Mouse (Mus musculus) T-helper 17 cell (primary cell): ENCODE results near the gene Cnfn.

ENCODE experiments used
- in situ Hi-C, 2 experiments: fragments of 300-600 bp; cut with MboI, MseI; formaldehyde crosslinking; loops; 1 replicate in 1 of 2; 2 replicates in 1 of 2; pipeline ENCODE4 v1.15.1; 2025; ENCODE audit warnings: high pct_unique_total_duplicates in 2 of 2

Cnfn gene

DNA sequence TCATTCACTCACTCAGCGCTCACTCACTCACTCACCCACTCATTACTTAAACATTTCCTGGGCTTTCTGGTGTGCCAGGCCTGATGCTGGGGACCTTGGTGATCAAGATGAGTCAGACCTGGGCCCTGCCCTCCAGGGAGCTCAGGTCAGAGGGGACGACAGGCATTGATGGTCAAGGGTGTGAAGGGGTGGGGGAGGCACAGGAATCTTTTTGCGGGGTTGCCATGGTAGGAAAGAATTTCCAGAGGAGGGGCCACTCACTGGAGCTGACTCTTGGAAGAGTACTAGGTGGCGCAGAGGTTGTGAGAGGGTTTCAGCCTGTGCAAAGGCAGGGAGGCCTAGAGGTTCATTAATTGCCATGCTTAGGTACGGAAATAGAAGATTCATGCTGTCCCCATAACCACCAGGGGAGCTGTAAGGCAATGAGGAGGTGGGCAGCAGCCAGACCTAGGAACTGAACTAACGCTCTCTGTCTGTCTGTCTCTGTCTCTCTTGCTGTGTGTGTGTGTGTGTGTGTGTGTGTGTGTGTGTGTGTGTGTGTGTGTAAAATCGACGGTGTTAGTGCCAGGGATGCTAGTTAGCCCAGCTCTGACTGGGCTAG, 7.7 kb upstream of the Cnfn start:
- in situ Hi-C loops = loop anchor here in 1 of 2 experiments (25.0 kb wide), 2 partner anchors 1290 to 1810 kb away; partner anchors contain the start of genes BC024978, Gm21983, Mia and Rab4b

DNA sequence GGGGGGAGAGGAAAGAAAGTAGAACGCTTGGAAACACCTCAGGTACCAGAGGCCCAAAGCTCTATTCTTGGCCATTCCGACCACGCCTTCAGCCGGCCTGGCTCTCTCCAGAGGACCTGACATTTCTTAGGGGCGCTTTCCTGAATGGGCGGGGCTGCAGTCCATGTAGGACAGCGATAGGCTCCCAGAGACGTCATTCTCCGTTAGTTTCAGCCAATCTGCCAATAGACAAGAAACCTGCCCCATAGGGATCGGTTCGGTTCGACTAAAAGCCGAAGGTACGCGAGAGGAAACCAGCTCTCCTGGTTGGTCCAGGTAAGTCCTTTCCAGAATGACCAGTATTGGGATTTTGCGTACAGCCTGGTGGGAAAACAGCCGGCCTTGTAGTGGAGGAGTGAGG, 7.0 kb upstream of the Cnfn start:
- in situ Hi-C loops = loop anchor here in 1 of 2 experiments (25.0 kb wide), 2 partner anchors 1289 to 1811 kb away; partner anchors contain the start of genes BC024978, Gm21983, Mia and Rab4b

GRCm38 (mm10) chr7:25372441-25372840, 2.9 kb upstream of the Cnfn start:
- in situ Hi-C loops = no loop called here

- in situ Hi-C loops = no loop called here
These were observed 1.2 kb downstream of the Cnfn start for GRCm38 (mm10) chr7:25368333-25368732.

GRCm38 (mm10) chr7:25367632-25368293, 1.8 kb downstream of the Cnfn start:
- in situ Hi-C loops = no loop called here

DNA sequence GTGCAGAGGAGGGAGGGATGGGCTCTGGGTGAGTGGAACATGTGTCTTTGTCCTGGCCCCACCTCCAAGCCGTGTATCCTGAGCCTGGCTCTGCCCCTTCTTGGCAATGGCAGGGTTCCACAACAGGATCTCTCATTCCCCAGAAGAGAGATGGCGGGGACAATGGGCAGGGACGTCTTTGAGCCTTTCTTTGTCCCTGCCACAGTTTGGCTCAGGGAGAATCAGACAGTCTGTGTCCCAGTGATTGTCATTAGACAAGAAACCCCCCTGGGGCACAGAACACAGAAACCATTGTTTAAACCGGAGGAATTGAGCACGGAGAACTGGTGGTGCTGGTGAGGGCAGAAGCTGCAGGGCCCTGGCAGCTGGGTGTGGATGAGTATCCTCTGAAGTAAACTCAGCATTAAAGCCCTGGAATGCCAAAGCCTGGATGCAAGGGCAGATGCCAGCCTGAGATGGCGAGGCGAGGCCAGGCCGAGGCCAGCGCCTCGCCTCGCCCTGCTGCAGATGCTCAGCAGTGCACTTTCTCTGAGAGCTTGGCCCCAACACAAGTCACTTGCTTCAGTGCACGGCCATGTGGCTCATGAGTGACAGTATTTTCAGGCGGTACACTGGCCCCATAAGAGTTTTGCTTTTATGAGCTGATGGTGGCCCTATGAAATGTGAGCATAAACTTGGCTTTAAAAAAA, 3.4 kb downstream of the Cnfn start:
- in situ Hi-C loops = no loop called here

GRCm38 (mm10) chr7:25363632-25364031, 5.9 kb downstream of the Cnfn start:
- in situ Hi-C loops = no loop called here

GRCm38 (mm10) chr7:25363151-25363550, 6.4 kb downstream of the Cnfn start:
- in situ Hi-C loops = no loop called here

GRCm38 (mm10) chr7:25358721-25359206, 10.8 kb downstream of the Cnfn start:
- in situ Hi-C loops = no loop called here

- in situ Hi-C loops = loop anchor here (10.0 to 25.0 kb wide), 2 partner anchors 584 to 637 kb away; partner anchors contain the start of genes BC049730 (in 1 of the 2) and Cd177 (in 1 of the 2)
These were observed 20.7 kb downstream of the Cnfn start for GRCm38 (mm10) chr7:25348861-25349260.

- in situ Hi-C loops = loop anchor here (10.0 to 25.0 kb wide), 2 partner anchors 576 to 629 kb away; partner anchors contain the start of genes BC049730 (in 1 of the 2) and Cd177 (in 1 of the 2)
These were observed 28.3 kb downstream of the Cnfn start for GRCm38 (mm10) chr7:25341000-25341784.

DNA sequence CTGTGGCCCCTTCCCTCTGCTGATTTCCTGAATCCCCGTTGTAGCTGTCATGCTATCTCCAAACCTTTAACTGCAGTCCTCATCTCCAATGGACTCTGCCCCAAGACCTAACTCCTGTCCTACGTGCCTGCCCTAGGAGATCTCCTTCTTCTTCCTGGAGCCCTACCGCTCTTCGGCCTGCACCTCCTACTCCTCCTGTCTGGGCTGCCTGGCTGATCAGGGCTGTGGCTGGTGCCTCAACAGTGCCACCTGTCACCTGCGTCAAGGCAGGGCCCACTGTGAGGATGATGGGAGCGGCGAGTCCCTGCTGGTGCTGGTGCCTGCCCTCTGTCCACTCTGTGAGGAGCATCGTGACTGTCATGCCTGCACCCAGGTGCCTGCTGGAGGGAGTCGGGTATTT, 30.2 kb downstream of the Cnfn start:
- in situ Hi-C loops = loop anchor here in 1 of 2 experiments (25.0 kb wide), 1 partner anchor 627 kb away; the partner anchor contains the start of gene BC049730

DNA sequence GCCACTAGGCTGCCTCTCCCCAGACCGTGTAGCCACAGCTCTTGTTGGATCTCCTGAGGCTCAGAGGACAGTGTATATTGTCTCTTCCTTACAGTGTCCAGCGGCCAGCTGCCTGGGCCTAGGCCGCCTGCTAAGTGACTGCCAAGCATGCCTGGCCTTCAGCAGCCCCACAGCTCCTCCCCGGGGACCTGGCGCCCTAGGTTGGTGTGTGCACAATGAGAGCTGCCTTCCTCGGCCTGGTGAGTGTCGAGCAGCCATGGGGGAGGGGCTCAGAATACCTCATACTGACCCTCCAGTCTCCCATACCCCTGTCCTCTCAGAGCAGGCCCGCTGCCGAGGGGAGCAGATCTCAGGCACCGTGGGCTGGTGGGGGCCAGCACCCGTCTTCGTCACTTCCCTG, 35.1 kb downstream of the Cnfn start:
- in situ Hi-C loops = loop anchor here in 1 of 2 experiments (25.0 kb wide), 1 partner anchor 622 kb away; the partner anchor contains the start of gene BC049730

DNA sequence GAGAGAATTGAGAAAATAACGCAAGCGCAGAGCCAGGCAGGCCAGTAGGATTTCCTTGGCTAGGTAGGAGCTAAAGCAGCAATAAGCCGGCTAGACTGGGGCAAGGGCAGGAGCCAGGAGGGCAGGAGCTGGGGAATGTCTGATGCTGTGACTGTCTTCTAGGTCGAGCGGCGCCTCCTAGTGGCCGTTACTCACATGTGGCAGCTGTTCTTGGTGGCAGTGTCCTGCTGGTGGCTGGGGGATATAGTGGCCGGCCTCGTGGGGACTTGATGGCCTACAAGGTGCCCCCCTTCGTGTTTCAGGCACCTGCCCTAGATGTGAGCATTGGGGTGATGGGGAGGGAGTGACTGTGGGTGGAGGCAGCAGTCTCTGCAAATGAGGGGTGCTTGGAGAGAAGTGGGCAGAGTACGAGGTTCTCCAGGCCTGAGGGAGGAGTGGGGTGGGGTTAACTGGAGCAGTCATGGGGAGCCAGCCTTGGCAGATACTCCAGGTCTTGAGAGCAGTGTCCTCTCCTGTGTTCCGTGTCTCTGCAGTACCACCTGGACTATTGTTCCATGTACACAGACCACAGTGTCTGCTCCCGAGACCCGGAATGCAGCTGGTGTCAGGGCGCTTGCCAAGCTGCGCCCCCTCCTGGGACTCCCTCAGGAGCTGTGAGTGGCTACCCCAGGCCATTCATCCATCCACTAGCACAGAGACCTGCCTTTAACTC, 35.8 kb downstream of the Cnfn start:
- in situ Hi-C loops = loop anchor here in 1 of 2 experiments (25.0 kb wide), 1 partner anchor 621 kb away; the partner anchor contains the start of gene BC049730

GRCm38 (mm10) chr7:25326233-25326632, 43.3 kb downstream of the Cnfn start:
- in situ Hi-C loops = loop anchor here in 1 of 2 experiments (25.0 kb wide), 1 partner anchor 614 kb away; the partner anchor contains the start of gene BC049730

- in situ Hi-C loops = loop anchor here in 1 of 2 experiments (25.0 kb wide), 1 partner anchor 613 kb away; the partner anchor contains the start of gene BC049730
These were observed 44.1 kb downstream of the Cnfn start for GRCm38 (mm10) chr7:25325431-25325830.

DNA sequence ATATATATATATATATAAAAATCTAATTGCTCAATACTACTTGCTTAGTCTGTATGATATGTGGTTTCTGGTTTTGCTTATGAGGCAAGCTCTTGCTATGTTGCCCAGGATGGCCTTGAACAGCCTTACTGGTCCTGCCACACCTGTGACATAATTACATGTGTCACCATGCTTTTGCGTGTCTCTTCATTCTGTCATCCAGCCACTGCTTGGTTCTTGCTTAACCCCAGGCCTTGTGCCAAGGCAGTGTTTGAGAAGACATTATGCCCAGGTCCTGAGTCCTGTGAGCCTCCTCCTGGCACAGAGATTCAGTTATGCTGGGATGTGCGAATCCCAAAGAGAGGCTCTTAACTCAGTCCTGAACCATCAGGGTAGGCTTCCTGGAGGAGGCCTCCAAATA, 46.3 kb downstream of the Cnfn start:
- in situ Hi-C loops = no loop called here

GRCm38 (mm10) chr7:25322058-25322484, 47.5 kb downstream of the Cnfn start:
- in situ Hi-C loops = no loop called here
